In genomic region chr7:44587676-44588075, GRCm38 (mm10) we compare ENCODE assay signal across 10 mouse cellular contexts. TPM values are rescaled to one million over a fixed set of nuclear protein-coding genes. Genes with fewer than 3 reads are reported as not detected.
DNase-seq lines count a peak whose midpoint lies in the region; ATAC-seq and TF ChIP-seq lines count a peak whose summit lies in the region.
"Had no signal": no experiment of that assay in that cellular context is flagged by ENCODE, and none has a peak within 500 bp of the region (broad histone marks: within the 10 kb centered on the region; RNA-seq: fewer than 3 reads in every experiment).

No protein-coding gene starts in this region.

- 36% methylated on average over 6 of the region's 6 CpGs for WGBS in hindbrain, postnatal 0 days
- 26% methylated on average over 6 of the region's 6 CpGs for WGBS in olfactory bulb, adult 2 months
- WGBS in thymus, adult 2 months: 47% methylated on average over 6 of the region's 6 CpGs
- WGBS in heart, embryonic 10.5 days: 36% methylated on average over 6 of the region's 6 CpGs

- TF ChIP-seq POLR2A in testis, adult 2 months (IDR thresholded peaks at IDR 0.05; ENCODE audit: control insufficient read depth, low read depth, low read length): no peak
- no peak for TF ChIP-seq POLR2A in olfactory bulb, adult 2 months (IDR thresholded peaks at IDR 0.05; ENCODE audit: insufficient read depth, low read depth, low read length)
- TF ChIP-seq POLR2A in thymus, adult 2 months (IDR thresholded peaks at IDR 0.05; ENCODE audit: control insufficient read depth, extremely low read depth, insufficient read depth, low read length, poor library complexity): no peak

- peak; percentile 8 to 20 for DNase-seq in cerebellum, postnatal 25 days
- no peak for DNase-seq in cerebellum, postnatal 10 days
- no peak for DNase-seq in testis, postnatal 10 days (ENCODE audit: low spot score)
- DNase-seq in hindbrain, postnatal 0 days (ENCODE audit: low spot score): no peak
- no peak for DNase-seq in thymus, adult 2 months
- no peak for DNase-seq in heart, embryonic 10.5 days (ENCODE audit: low spot score)

- peak overlapping the region; percentile 72 for H3K4me3 ChIP-seq in testis, adult 2 months (ENCODE audit: control insufficient read depth, low read depth, low read length)
- H3K4me3 ChIP-seq in hindbrain, postnatal 0 days (ENCODE audit: low read length): peak overlapping the region; percentile 40
- peak overlapping the region; percentile 90 for H3K4me3 ChIP-seq in olfactory bulb, adult 2 months (ENCODE audit: insufficient read depth, low read depth, low read length)
- H3K4me3 ChIP-seq in thymus, adult 2 months (ENCODE audit: control insufficient read depth, insufficient read depth, low read length): no peak overlapping the region
- no peak overlapping the region for H3K4me3 ChIP-seq in heart, embryonic 10.5 days

- H3K27ac ChIP-seq in testis, adult 2 months (ENCODE audit: control insufficient read depth, insufficient read depth, low read depth, low read length): no peak overlapping the region
- no peak overlapping the region for H3K27ac ChIP-seq in hindbrain, postnatal 0 days
- no peak overlapping the region for H3K27ac ChIP-seq in olfactory bulb, adult 2 months (ENCODE audit: insufficient read depth, low read depth, low read length)
- no peak overlapping the region for H3K27ac ChIP-seq in thymus, adult 2 months (ENCODE audit: control insufficient read depth, insufficient read depth, low read length)
- no peak overlapping the region for H3K27ac ChIP-seq in heart, embryonic 10.5 days
- H3K27ac ChIP-seq: stomach, postnatal 0 days had no signal

- H3K9me3 ChIP-seq in hindbrain, postnatal 0 days (ENCODE audit: low read length): no peaks in the 10 kb centered on the region
- H3K9me3 ChIP-seq in heart, embryonic 10.5 days: no peaks in the 10 kb centered on the region

- H3K9ac ChIP-seq in hindbrain, postnatal 0 days (replicated peaks; ENCODE audit: low read length): 0 out of 2 replicates have a peak overlapping the region, but pooled peaks have one; percentile 39

- peaks cover 9% of the 10 kb centered on the region for H3K27me3 ChIP-seq in testis, adult 2 months (ENCODE audit: control insufficient read depth, insufficient read depth, low read length)
- H3K27me3 ChIP-seq in hindbrain, postnatal 0 days (ENCODE audit: insufficient read depth, low read length): no peaks in the 10 kb centered on the region
- H3K27me3 ChIP-seq in thymus, adult 2 months (ENCODE audit: control insufficient read depth, insufficient read depth, low read length): peaks cover 32% of the 10 kb centered on the region
- peaks cover 82% of the 10 kb centered on the region for H3K27me3 ChIP-seq in heart, embryonic 10.5 days (ENCODE audit: insufficient read depth, poor library complexity, severe bottlenecking)

- H3K36me3 ChIP-seq in testis, adult 2 months (ENCODE audit: control insufficient read depth, insufficient read depth, low read length): no peaks in the 10 kb centered on the region
- no peaks in the 10 kb centered on the region for H3K36me3 ChIP-seq in hindbrain, postnatal 0 days (ENCODE audit: insufficient read depth, low read length)
- no peaks in the 10 kb centered on the region for H3K36me3 ChIP-seq in thymus, adult 2 months (ENCODE audit: control insufficient read depth, insufficient read depth, low read length)
- no peaks in the 10 kb centered on the region for H3K36me3 ChIP-seq in heart, embryonic 10.5 days

- no peak for TF ChIP-seq CTCF in testis, adult 2 months (IDR thresholded peaks at IDR 0.05; ENCODE audit: control insufficient read depth, insufficient read depth, insufficient replicate concordance, low read depth, low read length)
- TF ChIP-seq CTCF in hindbrain, postnatal 0 days (IDR thresholded peaks at IDR 0.05; ENCODE audit: low read depth): no peak
- no peak for TF ChIP-seq CTCF in olfactory bulb, adult 2 months (IDR thresholded peaks at IDR 0.05; ENCODE audit: insufficient read depth, low read depth, low read length)
- TF ChIP-seq CTCF in thymus, adult 2 months (IDR thresholded peaks at IDR 0.05; ENCODE audit: borderline replicate concordance, control insufficient read depth, extremely low read depth, insufficient read depth, low read length, poor library complexity): no peak

- H3K4me1 ChIP-seq in testis, adult 2 months (ENCODE audit: control insufficient read depth, insufficient read depth, low read length): peaks cover 48% of the 10 kb centered on the region
- peaks cover 29% of the 10 kb centered on the region for H3K4me1 ChIP-seq in hindbrain, postnatal 0 days (ENCODE audit: insufficient read depth, low read length)
- peaks cover 42% of the 10 kb centered on the region for H3K4me1 ChIP-seq in olfactory bulb, adult 2 months (ENCODE audit: control insufficient read depth, insufficient read depth, low read length)
- H3K4me1 ChIP-seq in thymus, adult 2 months (replicated peaks; ENCODE audit: control insufficient read depth, insufficient read depth, low read length): peaks cover 16% of the 10 kb centered on the region
- H3K4me1 ChIP-seq in heart, embryonic 10.5 days: peaks cover 37% of the 10 kb centered on the region

- no peak for ATAC-seq in hindbrain, postnatal 0 days

- peak overlapping the region; percentile 89 for H3K4me2 ChIP-seq in hindbrain, postnatal 0 days (ENCODE audit: low read depth, low read length)

RNA-seq across cellular contexts. Expression of gene Kcnc3, which starts 2.8 kb away (rescaled TPM):
- polyA plus RNA-seq in testis, adult 2 months (2012; rRNA removed): 0.70 and 3.2 TPM in 2 replicates
- 24.7 and 37.0 TPM in 2 replicates for total RNA-seq in hindbrain, postnatal 0 days (2014; rRNA removed)
- 8.0 and 8.2 TPM in 2 replicates for polyA plus RNA-seq in hindbrain, postnatal 0 days (2015; fragmentation: Nextera tagmentation; extraction: Ambion mirVana)
- not detected in 2 replicates for polyA plus RNA-seq in olfactory bulb, adult 2 months (2012; ENCODE audit: insufficient read depth, insufficient read length, low replicate concordance, missing spikeins)
- 0.82 and 1.0 TPM in 2 replicates for polyA plus RNA-seq in thymus, adult 2 months (2012; rRNA removed)
- 0.02 and 0.24 TPM in 2 replicates for polyA plus RNA-seq in heart, embryonic 10.5 days (2016; fragmentation: Nextera tagmentation; extraction: Ambion mirVana)

RNA-seq across cellular contexts. Expression of gene Napsa, which starts 15.5 kb away (rescaled TPM):
- 0.67 and 2.4 TPM in 2 replicates for polyA plus RNA-seq in testis, adult 2 months (2012; rRNA removed)
- 0.90 TPM in 1 of 2 replicates, not detected in the other for total RNA-seq in hindbrain, postnatal 0 days (2014; rRNA removed)
- polyA plus RNA-seq in hindbrain, postnatal 0 days (2015; fragmentation: Nextera tagmentation; extraction: Ambion mirVana): 0.26 and 0.69 TPM in 2 replicates
- polyA plus RNA-seq in olfactory bulb, adult 2 months (2012; ENCODE audit: insufficient read depth, insufficient read length, low replicate concordance, missing spikeins): not detected in 2 replicates
- polyA plus RNA-seq in thymus, adult 2 months (2012; rRNA removed): 28.0 and 32.0 TPM in 2 replicates
- 0.64 TPM in 1 of 2 replicates, not detected in the other for polyA plus RNA-seq in heart, embryonic 10.5 days (2016; fragmentation: Nextera tagmentation; extraction: Ambion mirVana)
- polyA plus RNA-seq: C2C12 had no signal

RNA-seq across cellular contexts. Expression of gene Nr1h2, which starts 33.9 kb away (rescaled TPM):
- polyA plus RNA-seq in testis, adult 2 months (2012; rRNA removed): 72.1 and 77.1 TPM in 2 replicates
- 71.2 and 76.4 TPM in 2 replicates for total RNA-seq in hindbrain, postnatal 0 days (2014; rRNA removed)
- 50.5 and 57.6 TPM in 2 replicates for polyA plus RNA-seq in hindbrain, postnatal 0 days (2015; fragmentation: Nextera tagmentation; extraction: Ambion mirVana)
- not detected in 2 replicates for polyA plus RNA-seq in olfactory bulb, adult 2 months (2012; ENCODE audit: insufficient read depth, insufficient read length, low replicate concordance, missing spikeins)
- 302 and 308 TPM in 2 replicates for polyA plus RNA-seq in thymus, adult 2 months (2012; rRNA removed)
- polyA plus RNA-seq in heart, embryonic 10.5 days (2016; fragmentation: Nextera tagmentation; extraction: Ambion mirVana): 59.9 and 65.3 TPM in 2 replicates

RNA-seq across cellular contexts. Expression of gene Pold1, which starts 39.0 kb away (rescaled TPM):
- 18.1 and 20.3 TPM in 2 replicates for polyA plus RNA-seq in testis, adult 2 months (2012; rRNA removed)
- total RNA-seq in hindbrain, postnatal 0 days (2014; rRNA removed): 26.3 and 30.0 TPM in 2 replicates
- 17.6 and 18.7 TPM in 2 replicates for polyA plus RNA-seq in hindbrain, postnatal 0 days (2015; fragmentation: Nextera tagmentation; extraction: Ambion mirVana)
- not detected in 2 replicates for polyA plus RNA-seq in olfactory bulb, adult 2 months (2012; ENCODE audit: insufficient read depth, insufficient read length, low replicate concordance, missing spikeins)
- 208 and 235 TPM in 2 replicates for polyA plus RNA-seq in thymus, adult 2 months (2012; rRNA removed)
- 96.8 and 101 TPM in 2 replicates for polyA plus RNA-seq in heart, embryonic 10.5 days (2016; fragmentation: Nextera tagmentation; extraction: Ambion mirVana)

RNA-seq across cellular contexts. Expression of gene Spib, which starts 55.8 kb away (rescaled TPM):
- 0.15 and 0.16 TPM in 2 replicates for polyA plus RNA-seq in testis, adult 2 months (2012; rRNA removed)
- 0.05 TPM in 1 of 2 replicates, not detected in the other for total RNA-seq in hindbrain, postnatal 0 days (2014; rRNA removed)
- polyA plus RNA-seq in hindbrain, postnatal 0 days (2015; fragmentation: Nextera tagmentation; extraction: Ambion mirVana): 0.06 TPM in 1 of 2 replicates, not detected in the other
- polyA plus RNA-seq in olfactory bulb, adult 2 months (2012; ENCODE audit: insufficient read depth, insufficient read length, low replicate concordance, missing spikeins): not detected in 2 replicates
- 40.3 and 43.3 TPM in 2 replicates for polyA plus RNA-seq in thymus, adult 2 months (2012; rRNA removed)
- 0.12 and 0.15 TPM in 2 replicates for polyA plus RNA-seq in heart, embryonic 10.5 days (2016; fragmentation: Nextera tagmentation; extraction: Ambion mirVana)

Comparison
In these comparisons a context has a peak if more than half of its experiments do, and no peak if none do; other contexts are left out.
1. DNase-seq: peak in cerebellum, postnatal 25 days (2 of 2); none in cerebellum, postnatal 10 days (0 of 2), testis, postnatal 10 days (single experiment), hindbrain, postnatal 0 days (single experiment), thymus, adult 2 months (single experiment) and heart, embryonic 10.5 days (single experiment).
2. H3K4me3 ChIP-seq: peak in testis, adult 2 months (single experiment), hindbrain, postnatal 0 days (single experiment) and olfactory bulb, adult 2 months (single experiment); none in thymus, adult 2 months (single experiment) and heart, embryonic 10.5 days (single experiment).